9 mouse cellular contexts compared by ENCODE assay signal in the genomic region with DNA sequence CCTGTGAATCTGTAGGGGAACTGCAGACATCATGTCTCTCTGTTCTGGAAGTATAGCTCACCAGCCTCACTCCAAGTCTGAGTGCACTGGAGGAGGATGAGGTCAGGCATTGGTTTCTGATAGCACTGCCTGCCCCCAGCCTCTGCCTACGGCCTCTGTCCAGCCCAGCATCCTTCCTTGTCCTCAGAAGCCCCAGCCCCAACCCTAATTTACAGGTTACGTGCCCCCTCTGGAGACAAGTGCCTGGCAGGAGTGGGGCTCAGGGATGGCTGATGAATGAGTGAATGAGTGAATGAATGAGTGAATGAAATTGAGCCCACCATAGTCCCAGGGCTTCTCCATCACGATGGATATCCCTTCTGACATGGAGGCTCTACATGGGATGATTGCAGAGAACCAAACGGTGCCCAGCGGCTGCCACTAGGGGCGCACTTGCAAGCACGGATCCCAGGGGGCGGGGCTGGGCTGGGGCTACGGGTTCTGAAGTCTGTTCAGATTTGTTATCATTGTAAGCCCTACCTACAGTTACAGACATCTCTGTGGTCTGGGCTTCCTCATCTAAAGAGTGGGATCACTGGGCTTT. TPM values are rescaled to one million over a fixed set of nuclear protein-coding genes. Genes with fewer than 3 reads are reported as not detected.
DNase-seq lines count a peak whose midpoint lies in the region; ATAC-seq and TF ChIP-seq lines count a peak whose summit lies in the region.
"Had no signal": no experiment of that assay in that cellular context is flagged by ENCODE, and none has a peak within 500 bp of the region (broad histone marks: within the 10 kb centered on the region; RNA-seq: fewer than 3 reads in every experiment).

No protein-coding gene starts in this region.

- no peak for DNase-seq in left cerebral cortex, adult 2 months (ENCODE audit: extremely low spot score in 1 of 2, low spot score in 2 of 2)
- no peak for DNase-seq in left cerebral cortex, adult 8-10 months (ENCODE audit: low spot score in 2 of 2)
- peak; percentile 38 for DNase-seq in MN1 (ENCODE audit: low spot score)
- peak; percentile 38 for DNase-seq in c-Kit-positive CD71-negative TER-119-negative erythroid progenitor cells, embryonic 14.5 days (ENCODE audit: low read depth)
- peak; percentile 53 for DNase-seq in induced T-regulatory cell, adult 2 months (ENCODE audit: low read depth)
- DNase-seq in naive thymus-derived CD4-positive, alpha-beta T cell, adult 2 months (ENCODE audit: low read depth): peak; percentile 48

- intact Hi-C loops in left cerebral cortex, adult 2 months (cut with DNase I): no loop called here

- TF ChIP-seq CTCF in left cerebral cortex, adult 2 months (IDR thresholded peaks at IDR 0.05): peak; percentile 58

- ATAC-seq in inflammation-experienced regulatory T-cells, adult 6 months: no peak
- no peak for ATAC-seq in activated CD4-positive, CD25-positive, alpha-beta regulatory T cell, adult 4 months

- no peak overlapping the region for H3K4me3 ChIP-seq in left cerebral cortex, adult 2 months
- H3K4me3 ChIP-seq: heart, embryonic 13.5 days had no signal

- no peak overlapping the region for H3K27ac ChIP-seq in left cerebral cortex, adult 2 months
- H3K27ac ChIP-seq: heart, embryonic 13.5 days had no signal

RNA-seq across cellular contexts. Expression of a gene that starts 49.7 kb away (rescaled TPM):
- total RNA-seq in left cerebral cortex, adult 2 months (2021): under 1 TPM in 1 of 2 experiments, not detected in 1; 0.07 TPM
- under 1 TPM; 0.35 to 0.98 (median 0.60) TPM for total RNA-seq in left cerebral cortex, adult 8-10 months (2022)
- not detected for polyA plus RNA-seq in inflammation-experienced regulatory T-cells, adult 6 months (2017; shearing (Covaris generic))
- polyA plus RNA-seq in activated CD4-positive, CD25-positive, alpha-beta regulatory T cell, adult 4 months (2017; shearing (Covaris generic)): not detected
- polyA plus RNA-seq: heart, embryonic 13.5 days had no signal

Comparison
In these comparisons a context has a peak if more than half of its experiments do, and no peak if none do; other contexts are left out.
1. DNase-seq: peak in MN1 (single experiment), c-Kit-positive CD71-negative TER-119-negative erythroid progenitor cells, embryonic 14.5 days (single experiment), induced T-regulatory cell, adult 2 months (single experiment) and naive thymus-derived CD4-positive, alpha-beta T cell, adult 2 months (single experiment); none in left cerebral cortex, adult 2 months (0 of 2) and left cerebral cortex, adult 8-10 months (0 of 2).